Mouse (Mus musculus) adrenal gland, adult 8-10 months (tissue): Measurements from ENCODE around the gene Ptprd. TPM values are rescaled to one million over a fixed set of nuclear protein-coding genes. Genes with fewer than 3 reads are reported as not detected.

Experiments
- DNase-seq: peaks from one replicate; pipeline ENCODE4 v3.0.0; 2022
- total RNA-seq, 4 experiments: library from RNA; stranded (reverse); gene quantifications; 2 replicates each; pipeline ENCODE4 v1.2.4; 2022

Gene Ptprd
- total RNA-seq, 4 experiments from 2014 or later = 87.5 to 122 (median 105) TPM

DNA sequence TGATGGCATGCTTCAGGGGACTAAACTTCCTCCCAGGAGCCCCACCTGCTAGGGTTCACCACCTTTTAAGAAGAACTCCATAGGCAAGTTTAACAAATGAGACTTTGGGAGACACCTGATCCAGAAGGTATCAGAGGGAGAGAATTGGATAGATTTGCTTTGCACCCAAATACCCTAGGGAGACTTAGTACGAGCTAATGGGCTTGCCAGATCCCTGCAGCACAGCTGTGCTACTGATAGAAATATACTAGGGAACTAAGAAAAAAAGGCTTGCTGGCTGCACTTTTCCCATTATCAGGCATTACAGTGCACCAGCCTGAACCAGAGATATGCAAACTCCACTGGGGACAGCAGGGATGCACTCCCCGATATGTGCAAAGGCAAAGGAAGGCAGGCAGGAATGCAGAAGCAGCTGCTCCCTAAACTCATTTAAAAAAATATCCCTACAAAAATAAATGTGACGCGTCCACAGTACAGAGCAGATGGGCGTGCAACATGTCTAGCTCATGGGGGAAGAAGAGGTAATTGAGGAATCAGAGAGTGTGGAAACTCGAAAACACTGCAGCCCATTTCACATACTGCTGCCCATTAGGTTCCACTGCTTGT lies 1831.3 kb downstream of the Ptprd start:
- no peak for DNase-seq

DNA sequence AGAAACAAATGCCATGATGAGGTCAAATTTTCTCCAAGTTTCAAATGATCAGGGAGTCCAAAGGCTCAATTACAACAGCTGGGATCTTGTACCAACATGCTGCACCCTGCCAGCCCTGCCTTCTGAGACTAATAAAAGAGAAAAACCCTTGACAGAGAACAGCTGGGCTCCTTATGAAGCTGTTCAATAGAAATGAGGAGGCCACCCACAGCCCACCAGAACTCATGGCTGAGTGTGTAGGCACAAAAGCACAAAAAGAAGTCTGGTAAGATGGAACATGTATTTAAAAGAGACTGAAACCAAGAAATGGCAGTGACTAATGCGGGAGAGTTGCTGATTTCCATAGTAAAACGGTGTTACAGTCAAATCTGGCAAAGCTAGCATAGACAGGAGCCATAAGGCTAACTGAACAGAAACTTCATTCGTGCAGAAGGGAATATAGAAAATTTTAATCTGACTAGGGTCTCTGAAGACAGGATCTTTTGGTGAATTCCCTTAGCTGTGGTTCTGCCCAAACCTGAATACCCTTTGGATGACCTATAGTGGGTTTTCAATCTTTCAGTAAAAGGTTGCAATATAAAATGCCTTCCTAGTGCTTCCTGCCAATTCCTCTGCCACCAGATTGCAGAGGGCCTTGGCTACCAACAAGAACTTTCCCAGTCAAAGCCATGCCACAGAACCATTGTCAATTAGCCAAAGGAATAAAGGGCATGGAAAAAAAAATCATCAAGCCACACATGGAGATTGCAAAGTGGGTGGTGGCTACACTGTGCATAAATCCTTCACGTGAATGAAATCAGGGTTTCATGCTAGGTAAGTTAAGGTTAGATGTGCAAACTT lies 1841.5 kb downstream of the Ptprd start:
- DNase-seq = no peak

DNA sequence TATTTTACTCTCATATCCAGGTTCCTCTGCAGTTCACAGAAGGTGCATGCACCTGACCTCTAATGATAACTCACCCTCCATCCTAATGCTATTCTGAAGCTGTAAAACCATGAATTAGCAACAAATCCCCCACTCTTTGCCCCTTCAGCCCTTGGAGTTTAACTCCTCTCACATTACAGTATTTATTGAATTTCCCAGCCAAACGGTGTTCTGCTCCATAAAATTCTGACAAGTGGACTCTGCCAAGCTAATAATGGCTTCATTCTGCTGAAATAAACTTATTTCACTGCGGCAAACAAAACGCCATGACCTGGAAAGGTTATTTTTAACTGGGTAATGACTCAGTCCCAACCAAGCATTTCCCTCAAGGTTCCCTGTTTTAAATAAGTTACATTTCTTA lies 1842.7 kb downstream of the Ptprd start:
- DNase-seq = no peak

DNA sequence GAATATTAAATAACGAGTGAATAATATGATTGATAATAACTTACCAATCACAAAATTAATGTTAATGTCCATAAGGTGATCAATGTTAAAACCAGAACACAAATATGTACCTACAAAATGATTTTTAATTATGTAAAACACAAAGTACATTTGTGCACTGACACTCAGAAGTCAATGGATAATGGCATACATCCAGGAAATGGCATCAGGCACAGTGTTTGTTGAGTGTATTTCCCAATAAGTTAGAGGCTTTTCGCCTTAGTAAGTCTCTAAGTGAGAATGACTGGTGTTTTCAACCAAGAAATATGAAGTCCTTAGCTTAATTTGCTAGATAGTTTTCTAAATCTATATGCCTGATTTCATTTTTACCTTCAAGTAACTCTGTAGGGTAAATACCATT lies 1843.5 kb downstream of the Ptprd start:
- DNase-seq = no peak

DNA sequence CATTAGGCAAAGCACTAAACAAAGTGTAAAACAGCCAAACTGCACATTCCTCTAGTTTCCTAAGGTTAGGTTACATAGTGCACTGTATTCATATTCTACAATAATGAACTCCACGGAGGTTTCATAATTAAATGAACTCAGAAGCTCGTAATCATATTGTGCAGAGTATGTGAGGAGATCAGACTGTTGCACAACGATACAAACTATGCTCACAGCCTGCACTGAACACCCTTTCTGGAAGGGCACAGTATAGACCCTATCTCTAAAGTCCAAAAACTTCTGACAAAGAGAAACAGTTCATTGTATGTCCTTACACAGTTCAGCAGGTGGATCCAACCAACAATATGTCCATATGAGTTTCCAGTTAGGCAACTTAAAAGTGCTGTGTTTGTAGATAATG lies 1844.5 kb downstream of the Ptprd start:
- no peak for DNase-seq

DNA sequence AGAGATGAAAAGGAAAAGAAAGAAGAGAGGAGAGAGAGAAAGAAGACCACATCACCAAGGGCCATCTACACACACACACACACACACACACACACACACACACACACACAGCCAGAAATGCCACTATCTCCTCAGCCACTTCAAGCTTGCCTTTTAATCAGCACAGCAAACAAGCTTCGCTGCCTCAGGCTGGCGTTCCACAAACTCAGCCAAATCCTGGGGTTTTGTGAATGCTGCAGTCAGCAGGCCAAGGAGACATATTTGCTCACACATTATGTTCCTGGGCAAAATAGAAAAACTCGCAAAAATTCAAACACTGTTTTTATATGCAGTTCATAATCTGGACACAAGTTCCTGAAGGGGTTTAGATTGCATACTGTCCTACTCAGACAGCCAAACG lies 1845.9 kb downstream of the Ptprd start:
- DNase-seq = no peak

DNA sequence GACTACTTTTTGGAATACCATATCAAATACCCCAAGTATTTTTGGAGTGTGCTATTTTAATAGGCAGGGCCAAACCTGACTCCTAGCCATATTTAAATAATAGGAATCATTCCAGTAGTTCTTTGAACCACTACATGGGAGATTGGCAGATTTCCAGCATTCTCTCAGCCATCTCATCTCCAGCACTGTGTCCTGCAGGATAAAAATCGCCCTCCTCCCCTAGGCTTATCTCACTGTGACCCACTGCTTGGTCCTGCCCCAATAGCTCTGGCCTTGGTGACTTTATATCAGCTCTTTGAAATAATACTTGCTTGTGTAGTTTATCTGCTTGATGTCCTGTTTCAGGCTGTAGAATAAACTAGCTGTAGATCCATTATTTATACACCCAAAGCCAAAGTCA lies 1850.2 kb downstream of the Ptprd start:
- DNase-seq = peak; percentile 43

DNA sequence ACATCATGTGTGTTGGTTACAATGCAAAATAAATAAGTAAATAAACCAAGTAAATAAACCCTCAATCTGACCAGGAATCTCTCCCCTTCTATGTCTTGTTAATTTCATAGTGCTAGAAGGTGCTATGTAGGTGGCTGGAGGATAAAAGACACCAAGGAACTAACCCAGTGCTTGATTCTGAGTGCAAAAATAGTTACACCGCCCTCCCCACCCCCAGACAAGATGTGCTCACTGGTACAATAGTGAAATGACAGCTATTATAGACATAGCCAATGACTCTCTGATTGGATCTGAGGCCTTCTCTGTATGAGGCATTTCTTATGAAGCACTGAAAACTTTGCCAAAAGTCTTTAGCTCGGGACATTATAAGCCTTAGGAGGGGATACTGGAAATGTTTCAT lies 1857.6 kb downstream of the Ptprd start:
- DNase-seq = no peak

DNA sequence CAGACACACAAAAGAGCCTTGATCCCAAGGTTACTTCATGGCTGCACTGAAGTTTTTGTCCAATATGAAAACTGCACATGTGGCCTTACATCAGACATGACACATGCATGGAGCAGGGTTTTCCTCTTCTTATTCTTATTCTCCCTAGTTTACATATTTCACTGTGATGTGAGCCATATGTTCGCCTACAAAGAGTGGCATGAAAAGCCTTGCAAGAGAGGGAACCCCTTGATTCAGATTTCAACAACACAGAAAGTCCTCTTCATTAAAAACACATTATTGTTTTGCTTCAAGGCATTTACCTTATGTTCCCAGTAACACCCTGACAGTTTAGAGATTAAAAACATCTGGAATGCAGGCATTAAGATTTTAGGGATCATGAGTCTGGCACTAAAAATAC lies 1859.3 kb downstream of the Ptprd start:
- no peak for DNase-seq

DNA sequence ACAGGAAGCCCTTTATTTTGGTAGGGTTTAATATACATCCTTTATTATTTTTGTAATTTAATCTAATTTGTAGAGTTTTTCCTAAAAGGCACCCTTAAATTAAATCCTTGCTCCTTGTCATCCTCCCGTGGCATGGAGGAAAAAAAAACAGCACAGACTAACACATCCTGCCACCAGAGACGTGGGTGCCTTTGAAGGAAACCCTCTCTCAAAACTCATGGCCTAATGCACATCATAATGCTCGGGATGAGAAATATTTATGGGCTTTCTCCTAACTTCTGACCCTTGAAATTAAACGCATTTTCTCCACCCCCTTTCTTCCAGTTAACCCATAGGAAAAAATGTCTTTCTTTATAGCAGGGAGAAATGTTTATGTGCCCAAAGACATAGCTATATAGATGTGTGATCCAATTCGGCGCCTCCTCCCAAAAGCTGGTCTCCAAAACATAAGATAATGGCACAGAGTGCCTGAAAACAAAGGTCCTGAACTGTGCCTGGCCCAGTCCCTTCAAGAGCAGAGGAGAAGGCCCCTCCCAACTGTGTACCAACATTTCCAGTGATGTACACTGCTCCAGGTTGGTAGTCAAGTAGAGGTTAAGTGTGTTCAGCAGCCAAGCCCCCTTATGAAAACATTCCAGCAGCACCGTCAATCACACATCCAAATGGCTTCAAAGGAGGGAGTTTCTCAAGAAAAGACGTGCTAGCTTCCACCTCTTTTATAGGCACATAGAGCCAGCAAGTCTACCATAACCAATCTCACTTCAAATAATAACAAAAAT lies 1860.4 kb downstream of the Ptprd start:
- no peak for DNase-seq

DNA sequence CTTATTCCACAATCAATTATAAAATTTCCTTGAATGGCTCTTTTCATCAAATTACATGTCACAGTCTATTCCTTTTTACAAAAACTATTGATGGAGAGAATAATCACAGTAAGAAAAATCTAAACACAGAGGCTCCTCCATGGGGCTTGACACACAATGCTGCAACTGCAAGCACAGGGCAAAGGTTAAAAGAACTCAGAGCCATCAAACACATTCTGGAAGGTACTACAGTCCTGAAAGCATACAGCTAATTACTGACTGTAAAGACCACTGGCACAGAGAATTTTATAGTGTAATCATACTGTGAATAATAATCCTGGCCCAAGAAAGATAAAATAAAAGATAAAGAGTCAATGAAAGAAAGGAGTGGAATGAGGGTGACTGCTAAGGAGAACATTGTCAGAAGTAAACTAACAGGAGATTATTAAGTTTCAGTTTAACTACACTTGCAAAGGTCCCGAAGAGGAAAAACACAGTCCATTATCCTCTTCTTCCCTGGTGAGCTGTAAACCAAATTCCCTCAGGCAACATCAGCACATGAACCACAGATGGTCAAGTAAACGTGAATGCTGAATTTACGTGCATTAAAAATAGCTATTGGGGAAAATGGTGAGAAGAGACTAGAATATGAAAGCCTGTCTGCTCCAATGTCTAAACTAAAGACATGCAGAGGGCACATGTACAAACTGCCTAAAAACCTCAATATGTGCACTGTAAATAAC lies 1861.4 kb downstream of the Ptprd start:
- no peak for DNase-seq

DNA sequence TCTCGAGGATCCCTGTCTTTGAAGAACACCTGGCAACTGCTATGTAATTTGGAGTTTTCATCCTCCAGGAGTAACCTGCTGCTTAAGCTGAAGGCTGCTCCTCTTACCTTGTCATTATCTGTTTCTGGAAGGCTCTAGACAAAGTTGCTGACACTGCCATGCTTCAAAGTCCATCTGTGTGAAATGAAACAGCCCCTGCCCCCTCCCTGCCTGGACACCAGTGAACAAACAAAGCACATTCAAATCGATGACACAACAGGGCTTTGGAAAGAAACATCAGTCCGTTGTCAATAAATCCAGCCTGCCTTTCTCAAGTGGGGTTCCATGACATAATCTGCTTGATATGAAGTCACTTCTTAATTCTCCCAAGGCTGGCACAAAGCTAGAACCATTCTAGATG lies 1867.7 kb downstream of the Ptprd start:
- DNase-seq = no peak

DNA sequence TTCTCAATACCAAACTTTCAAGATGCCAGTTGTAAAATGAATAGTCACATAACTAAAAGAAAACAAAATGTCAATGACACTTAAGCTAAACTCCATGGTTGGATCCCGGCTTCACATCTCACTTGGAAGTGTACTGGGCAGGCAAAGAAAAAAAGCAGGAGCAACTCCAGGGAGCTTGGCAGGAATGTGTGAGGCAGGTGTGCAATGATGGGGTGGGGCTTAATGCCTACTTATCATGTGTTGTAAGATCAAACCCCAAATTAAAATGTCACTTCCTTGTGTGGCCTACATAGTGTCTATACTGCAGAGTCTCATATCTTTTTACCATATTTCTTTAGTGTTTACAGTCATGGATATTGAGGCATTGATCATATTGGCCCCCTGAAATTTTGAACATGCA lies 1873.8 kb downstream of the Ptprd start:
- no peak for DNase-seq

DNA sequence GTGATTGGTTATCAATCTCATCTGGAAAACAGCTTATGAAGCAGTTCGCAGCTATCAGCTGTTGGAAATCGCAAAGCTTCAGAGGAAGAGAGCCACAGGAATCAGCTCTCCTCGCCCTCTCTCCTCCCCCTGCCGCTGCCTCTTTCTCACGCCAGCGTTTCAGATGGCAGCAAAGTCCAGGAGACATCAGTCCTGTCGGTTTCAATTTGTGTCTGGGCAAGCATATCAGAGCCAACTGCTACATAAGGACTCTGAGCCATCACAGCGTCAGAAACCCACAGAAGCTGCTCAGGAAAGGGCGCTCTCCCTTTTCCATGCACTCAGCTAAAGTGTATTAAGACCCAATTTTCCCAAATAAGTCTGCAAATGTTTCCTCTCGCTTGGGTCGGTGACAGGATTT lies 1884.4 kb downstream of the Ptprd start:
- no peak for DNase-seq

DNA sequence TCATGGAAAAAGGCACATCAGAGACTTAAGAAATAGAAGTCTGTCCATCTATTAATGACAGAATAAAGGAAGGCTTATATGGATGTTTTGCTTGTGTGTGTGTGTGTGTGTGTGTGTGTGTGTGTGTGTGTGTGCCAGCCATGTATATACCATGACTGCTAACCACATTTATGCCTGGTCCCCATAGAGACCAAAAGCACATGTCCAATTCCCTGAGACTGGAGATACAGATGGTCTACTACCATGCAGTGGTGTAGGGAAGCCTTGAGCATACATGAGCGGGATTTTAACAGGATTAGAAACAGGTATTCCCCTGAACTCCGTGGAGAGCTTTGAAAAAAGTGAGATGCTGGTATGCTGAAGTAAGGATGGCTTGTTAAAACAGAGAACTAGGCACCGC lies 1886.1 kb downstream of the Ptprd start:
- no peak for DNase-seq

DNA sequence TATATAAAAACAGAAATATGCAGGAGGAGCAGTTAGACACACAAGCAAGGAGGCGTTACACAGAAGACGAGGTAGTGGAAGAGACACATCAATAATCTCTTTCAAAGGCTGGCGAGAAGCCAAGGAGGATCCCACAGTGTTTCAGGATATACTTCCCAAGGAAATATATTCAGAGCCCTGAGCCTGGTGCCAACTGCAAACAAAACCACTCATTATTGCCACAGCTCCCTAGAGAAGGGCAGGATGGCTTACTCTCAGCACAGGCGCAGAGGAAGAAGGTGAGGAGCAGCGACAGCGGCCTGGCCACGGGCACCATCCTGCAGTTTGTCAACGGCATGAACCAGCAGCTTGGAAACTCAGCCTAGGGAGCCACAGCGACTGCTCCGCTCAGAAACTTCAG lies 1886.8 kb downstream of the Ptprd start:
- DNase-seq = no peak

DNA sequence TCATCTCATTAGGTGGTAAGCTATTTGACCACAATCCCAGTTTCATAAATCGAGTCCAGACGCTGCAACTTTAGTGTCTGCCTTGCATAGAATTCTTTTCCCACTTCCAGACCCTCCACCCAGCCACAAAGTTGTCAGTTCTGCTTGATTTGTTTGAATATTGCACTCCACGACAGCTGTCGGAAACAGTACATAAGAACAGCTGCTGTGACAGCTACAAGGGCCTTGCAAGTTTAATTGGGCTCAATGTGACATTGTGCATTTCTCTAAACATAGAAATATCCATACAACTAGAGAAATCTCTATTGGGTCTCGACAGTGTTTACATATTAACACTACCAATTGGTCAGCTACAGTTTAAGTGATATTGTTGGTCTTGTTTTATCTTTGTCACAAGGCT lies 1887.3 kb downstream of the Ptprd start:
- no peak for DNase-seq

DNA sequence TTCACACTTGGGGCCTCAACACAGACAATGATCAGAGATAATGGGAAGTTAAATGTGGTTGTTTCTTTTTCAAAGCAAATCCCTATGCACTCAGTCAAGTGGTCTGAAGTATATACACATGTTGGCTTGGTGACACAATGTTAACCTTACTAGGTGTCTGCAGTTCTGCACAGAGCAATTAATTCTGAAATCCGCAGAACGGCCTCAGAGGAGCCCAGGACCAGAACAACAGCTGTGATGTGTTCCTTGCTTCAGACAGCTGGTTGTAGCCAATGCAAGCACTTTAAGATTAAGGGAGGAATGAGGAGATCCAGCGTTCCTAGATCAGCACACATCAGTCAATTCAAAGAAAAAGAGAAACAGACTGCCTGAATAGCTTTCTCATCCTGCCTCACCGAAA lies 1891.9 kb downstream of the Ptprd start:
- DNase-seq = no peak

DNA sequence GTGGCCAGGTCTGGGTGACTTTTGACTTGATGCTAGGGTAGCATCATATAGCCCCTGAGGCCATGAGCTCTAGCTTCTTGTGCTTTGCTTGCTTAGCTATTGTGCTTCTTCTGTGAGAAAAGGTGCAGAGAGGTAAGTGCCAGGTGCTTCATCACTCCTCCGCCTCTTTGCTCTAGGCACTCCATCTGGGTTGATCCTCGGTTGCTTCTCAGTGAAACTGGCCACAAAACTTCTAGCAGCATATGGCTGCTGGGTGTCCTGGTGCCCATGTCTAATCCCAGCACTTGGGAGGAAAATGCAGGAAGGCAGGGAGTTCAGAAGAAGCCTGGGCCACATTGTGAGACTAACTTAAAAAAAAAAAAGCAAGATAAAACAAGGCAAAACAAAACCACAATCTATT lies 1895.8 kb downstream of the Ptprd start:
- no peak for DNase-seq

DNA sequence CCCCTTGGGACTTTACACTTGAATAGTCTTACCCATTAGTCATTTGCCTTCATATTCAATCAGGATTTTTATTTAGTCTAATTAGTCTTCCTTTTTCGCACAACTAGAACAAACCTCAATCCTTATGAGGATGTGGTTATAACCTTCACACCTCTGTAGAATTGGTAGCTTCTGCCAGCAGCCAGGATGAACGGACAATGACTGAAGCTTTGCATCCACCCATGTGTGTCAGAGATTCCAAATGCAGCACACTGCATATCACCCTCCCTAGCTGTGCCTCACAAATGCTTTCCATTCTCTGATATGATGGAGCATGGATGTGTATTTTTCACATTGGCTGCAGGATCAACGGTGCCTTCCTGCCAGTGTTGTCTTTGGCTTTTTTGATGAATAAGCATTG lies 1898.0 kb downstream of the Ptprd start:
- no peak for DNase-seq

DNA sequence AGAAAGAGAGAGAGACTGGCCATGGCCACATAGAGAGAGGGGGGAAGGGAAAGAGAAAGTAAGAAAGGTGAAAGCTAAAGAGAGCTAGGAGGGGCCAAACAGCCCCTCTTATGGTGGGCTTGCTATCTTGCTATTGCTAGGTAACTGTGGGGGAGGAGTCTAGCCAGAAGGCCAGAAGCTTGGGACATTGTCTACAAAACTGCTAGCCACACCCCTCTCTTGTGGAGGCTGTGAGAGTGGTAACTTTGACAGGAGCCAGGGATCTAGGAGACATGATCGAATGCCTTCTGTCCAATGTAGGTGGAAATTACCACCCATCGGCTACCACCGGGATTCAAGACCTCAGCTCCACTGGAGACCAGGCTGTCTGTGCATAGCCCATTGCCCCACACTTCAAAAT lies 1899.2 kb downstream of the Ptprd start:
- no peak for DNase-seq

DNA sequence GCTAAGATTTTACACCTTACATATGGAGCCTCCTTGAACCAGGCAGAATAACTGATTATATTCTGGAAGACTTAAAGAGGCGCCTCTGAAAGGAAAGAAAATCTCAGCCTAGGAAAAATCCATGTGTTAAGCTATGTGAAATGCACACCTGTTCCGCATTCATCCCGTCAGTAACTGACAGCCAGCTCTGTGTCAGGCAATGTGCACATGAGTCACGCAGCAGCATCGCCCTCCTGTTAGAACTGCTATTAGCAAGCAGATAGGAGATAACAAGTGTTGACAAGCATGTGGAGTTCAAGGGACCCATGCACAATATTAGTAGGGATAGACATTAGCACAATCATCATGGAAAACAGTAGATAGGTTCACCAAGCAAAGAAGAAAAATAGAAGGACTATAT lies 1905.8 kb downstream of the Ptprd start:
- no peak for DNase-seq

DNA sequence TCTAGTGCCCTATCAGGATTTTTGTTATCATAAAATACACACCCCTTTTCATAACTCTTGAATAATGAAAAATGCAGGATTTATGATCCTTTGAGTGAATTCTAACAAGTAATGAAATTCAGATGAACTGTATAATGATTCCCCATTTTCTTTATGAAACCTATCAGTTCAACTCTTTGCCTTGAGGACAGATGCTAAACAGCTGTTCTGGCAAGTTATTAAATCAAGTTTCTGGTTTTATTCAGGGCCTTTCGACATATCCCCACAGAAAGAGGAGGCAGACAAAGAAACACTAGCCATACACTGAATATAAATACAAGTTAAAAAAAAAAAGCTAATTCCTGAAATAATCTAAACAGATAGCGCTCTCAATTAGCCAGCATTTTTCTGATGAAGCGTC lies 1914.4 kb downstream of the Ptprd start:
- no peak for DNase-seq
